Mouse (Mus musculus) mature B cell (primary cell): Measurements from ENCODE around the gene Gm29110.
"Not testable (repeated sequence)": the region's sequence is repeated elsewhere in the genome, so short reads cannot be mapped to it uniquely, and the experiment has no call there.

Experiments
- in situ Hi-C: fragments of 300-500 bp; cut with MboI; formaldehyde crosslinking; loops from 2 replicates; pipeline ENCODE4 v1.14.3; 2019

Gm29110 gene

DNA sequence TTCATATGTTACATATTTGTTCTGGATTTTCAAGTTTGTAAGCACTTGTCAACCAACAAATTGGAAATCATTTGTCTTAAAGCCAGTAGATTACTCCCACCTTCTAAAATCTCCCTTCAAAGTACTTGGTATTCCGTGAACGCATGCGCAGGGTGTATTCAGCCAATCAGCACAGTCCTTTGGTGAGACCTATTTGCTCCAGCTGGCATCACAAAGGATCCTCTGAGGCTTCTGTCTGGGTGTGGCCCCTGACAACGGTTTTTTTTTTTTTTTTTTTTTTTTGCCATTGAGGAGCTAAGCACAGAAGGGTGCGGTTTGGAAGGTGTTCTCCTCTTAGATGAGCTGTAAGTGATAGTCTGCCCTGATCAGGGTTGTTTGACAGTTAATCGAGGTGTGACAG lies at the start of gene Gm29110:
Gm29110 (plus strand) TSS at position 301 of the 400 bp plus-strand sequence.
- in situ Hi-C loops: not testable (repeated sequence)
